Mouse (Mus musculus) lung, embryonic 14.5 days (tissue): Measurements from ENCODE around the gene Cmah. TPM values are rescaled to one million over a fixed set of nuclear protein-coding genes. Genes with fewer than 3 reads are reported as not detected.
A peak's percentile ranks its signal among the peaks of the same experiment; 100 is the strongest.

Experiments used
- ATAC-seq: fragments of 200-750 bp; cut with Nextera tagmentation; 2 replicates; pipeline ENCODE4 v1.8.0; 2017; ENCODE audit warnings: mild to moderate bottlenecking, moderate TSS enrichment, moderate library complexity; ENCODE audit not compliant: insufficient read depth
- DNase-seq: peaks from one replicate; pipeline ENCODE4 v3.0.0-alpha.2; 2015
- H3K27ac ChIP-seq: fragments of 300-500 bp; sonication (generic); 2 replicates; pipeline ENCODE4 v1.5.1; 2014; ENCODE audit warnings: low read depth, mild to moderate bottlenecking, moderate library complexity
- H3K27me3 ChIP-seq: fragments of 300-500 bp; sonication (generic); 2 replicates; pipeline ENCODE4 v1.6.1; 2014; ENCODE audit warnings: low read length, control low read depth; ENCODE audit not compliant: insufficient read depth
- H3K36me3 ChIP-seq: fragments of 300-500 bp; sonication (generic); 2 replicates; pipeline ENCODE4 v1.6.1; 2014; ENCODE audit warnings: control low read depth; ENCODE audit not compliant: insufficient read depth
- H3K4me1 ChIP-seq: fragments of 300-500 bp; sonication (generic); 2 replicates; pipeline ENCODE4 v1.6.1; 2014; ENCODE audit warnings: antibody characterized with exemption, control low read depth; ENCODE audit not compliant: insufficient read depth
- H3K4me2 ChIP-seq: fragments of 300-500 bp; sonication (generic); 2 replicates; pipeline ENCODE4 v1.6.1; 2014; ENCODE audit warnings: mild to moderate bottlenecking
- H3K4me3 ChIP-seq: fragments of 300-500 bp; sonication (generic); 2 replicates; pipeline ENCODE4 v1.5.1; 2014; ENCODE audit warnings: low read depth, low read length
- H3K9ac ChIP-seq: fragments of 300-500 bp; sonication (generic); 2 replicates; pipeline ENCODE4 v1.6.1; 2014
- H3K9me3 ChIP-seq: fragments of 300-500 bp; sonication (generic); 2 replicates; pipeline ENCODE4 v1.6.1; 2016; ENCODE audit warnings: low read depth, low read length, control low read depth
- CTCF ChIP-seq: IDR thresholded peaks from 2 replicates; pipeline ENCODE4 v1.5.1; 2016; ENCODE audit warnings: antibody characterized with exemption, low read depth
- WGBS: fragments of 180-500 bp; shearing (Covaris S2); extraction: QIAGEN DNeasy Blood & Tissue Kit; methylation state at CpG from one replicate; pipeline ENCODE4 v1.1.7; 2014; 5-methylcytosine and 5-hydroxymethylcytosine counted together
- polyA plus RNA-seq: library from polyadenylated mRNA; unstranded; fragments of >200 nt; fragmentation: Nextera tagmentation; extraction: Ambion mirVana; gene quantifications from 2 replicates; pipeline ENCODE4 v1.2.1, GENCODE M21; 2014

The Cmah gene
- polyA plus RNA-seq, 1 experiment from 2014 or later, result 0.74 TPM

DNA sequence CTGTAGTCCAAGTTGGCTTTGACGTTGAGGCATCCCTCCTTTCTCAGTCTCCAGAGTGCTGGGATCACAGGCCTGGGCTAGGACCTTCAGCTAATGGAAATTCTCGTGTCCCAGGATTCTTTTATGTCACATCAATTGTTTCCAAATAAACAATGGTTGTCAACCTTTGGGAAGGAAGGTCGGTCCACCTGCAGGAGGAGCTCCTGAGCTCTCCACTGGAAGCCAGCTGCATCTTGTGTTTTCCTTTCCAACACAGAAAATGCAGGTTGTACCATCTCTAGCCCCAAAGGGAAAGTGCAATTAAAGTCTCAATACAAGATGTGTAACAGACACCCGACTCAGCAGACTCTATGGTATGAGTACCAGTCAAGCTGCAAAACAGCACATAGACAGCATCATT is 21.0 kb upstream of the Cmah start:
- H3K27ac ChIP-seq, result no peak overlapping the region
- ATAC-seq (no peak), DNase-seq (no peak)
- H3K27me3 ChIP-seq, result no peaks in the 10 kb centered on the region
- H3K4me1 ChIP-seq, result no peaks in the 10 kb centered on the region
- WGBS, result 49% methylated on average over 4 of the region's 4 CpGs
- H3K36me3 ChIP-seq, result no peaks in the 10 kb centered on the region
- H3K9ac ChIP-seq, result no peak overlapping the region
- no peak overlapping the region for H3K4me2 ChIP-seq
- no peak overlapping the region for H3K4me3 ChIP-seq
- H3K9me3 ChIP-seq, result no peaks in the 10 kb centered on the region
- peak; percentile 20 for TF ChIP-seq CTCF

DNA sequence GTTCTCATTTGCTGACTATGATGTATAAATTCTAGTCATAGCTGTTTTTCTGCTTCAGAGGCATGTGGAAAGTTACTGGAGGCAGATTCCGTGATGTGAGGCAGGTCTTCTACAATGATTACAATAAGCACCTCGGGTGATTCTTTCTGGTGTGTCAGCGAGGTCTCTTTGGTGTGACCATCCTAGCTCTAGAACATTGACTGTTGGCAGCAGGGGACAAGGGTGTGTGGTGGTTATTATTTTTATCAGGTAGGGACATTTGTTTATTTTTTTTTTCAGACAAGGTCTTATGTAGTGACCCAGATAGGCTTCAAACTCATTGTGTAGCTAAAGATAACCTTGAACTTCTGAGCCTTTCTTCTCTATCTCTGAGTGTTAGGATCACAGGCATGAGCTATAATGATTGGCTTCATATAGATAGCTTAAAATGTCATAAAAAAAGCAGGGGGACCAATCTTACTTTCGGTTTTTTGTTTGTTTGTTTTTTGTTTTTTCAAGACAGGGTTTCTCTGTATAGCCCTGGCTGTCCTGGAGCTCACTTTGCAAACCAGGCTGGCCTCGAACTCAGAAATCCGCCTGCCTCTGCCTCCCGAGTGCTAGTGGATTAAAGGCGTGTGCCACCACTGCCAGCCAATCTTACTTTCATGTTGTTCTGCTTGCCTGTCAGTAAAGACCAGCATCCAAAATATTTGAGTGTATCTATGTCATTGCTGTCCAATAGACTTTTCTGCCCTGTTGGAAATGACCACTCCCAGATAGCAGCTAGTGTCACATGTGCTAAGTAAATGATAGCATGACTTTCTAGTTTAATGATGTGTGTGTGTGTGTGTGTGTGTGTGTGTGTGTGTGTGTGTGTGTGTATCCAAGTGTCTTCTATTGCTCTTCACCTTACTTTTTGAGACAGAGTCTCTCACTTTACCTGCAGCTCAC is 15.9 kb upstream of the Cmah start:
- 82% methylated on average over 8 of the region's 8 CpGs for WGBS
- Histone ChIP-seq H3K27me3 (no peaks in the 10 kb centered on the region), H3K9me3 (no peaks in the 10 kb centered on the region), H3K36me3 (no peaks in the 10 kb centered on the region), H3K27ac (no peak overlapping the region), H3K9ac (no peak overlapping the region), H3K4me1 (no peaks in the 10 kb centered on the region), H3K4me2 (no peak overlapping the region), H3K4me3 (no peak overlapping the region)
- no peak for TF ChIP-seq CTCF
- DNase-seq (no peak), ATAC-seq (no peak)

DNA sequence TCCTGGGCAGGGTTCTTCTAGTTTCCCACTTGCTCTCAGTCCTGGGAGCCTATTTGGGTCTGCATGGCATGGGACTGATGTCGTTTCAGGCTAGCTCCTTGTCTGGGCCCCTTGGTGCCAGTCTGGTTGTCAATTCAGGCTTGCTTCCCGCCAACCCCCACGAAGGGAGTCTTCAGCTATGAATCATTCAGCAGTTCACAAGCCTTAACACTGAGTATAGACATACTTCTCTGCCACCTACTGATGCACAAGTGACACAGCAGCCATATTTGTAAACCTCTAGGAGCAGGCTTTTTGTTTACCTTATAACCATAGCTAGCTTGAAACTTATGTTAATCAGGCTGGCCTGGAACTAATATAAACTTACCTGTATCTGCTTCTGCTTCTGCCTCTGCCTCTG is 10.6 kb upstream of the Cmah start:
- WGBS, result 60% methylated on average over 3 of the region's 3 CpGs
- Histone ChIP-seq H3K36me3 (no peaks in the 10 kb centered on the region), H3K9me3 (no peaks in the 10 kb centered on the region), H3K27ac (no peak overlapping the region), H3K4me3 (no peak overlapping the region), H3K4me1 (no peaks in the 10 kb centered on the region), H3K9ac (no peak overlapping the region), H3K4me2 (no peak overlapping the region), H3K27me3 (no peaks in the 10 kb centered on the region)
- no peak for DNase-seq
- TF ChIP-seq CTCF, result peak; percentile 8; the same call in 1 of the 2 replicates
- ATAC-seq, result no peak

DNA sequence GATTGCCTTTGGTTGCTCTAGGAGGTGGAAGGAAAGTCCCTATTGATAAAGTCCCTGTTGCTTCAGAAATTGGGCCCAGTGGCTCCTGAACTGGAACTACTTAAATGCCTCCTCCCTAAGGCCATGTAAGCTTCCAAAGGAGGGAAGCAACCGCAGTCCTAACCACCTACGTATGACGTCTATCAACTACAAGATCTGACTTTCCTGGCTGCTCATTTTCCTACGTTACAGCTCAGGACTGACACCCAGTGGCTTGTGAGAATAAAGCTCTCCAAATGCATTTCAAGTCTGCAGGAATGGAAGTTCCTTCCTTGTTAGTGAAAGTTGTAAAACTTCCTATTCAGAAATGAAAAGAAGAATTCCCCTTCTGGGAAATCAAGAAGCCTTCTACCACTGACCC is 8.6 kb upstream of the Cmah start:
- ATAC-seq (no peak), DNase-seq (peak; percentile 72)
- H3K9me3 ChIP-seq, result no peaks in the 10 kb centered on the region
- no peak overlapping the region for H3K4me3 ChIP-seq
- H3K4me1 ChIP-seq, result no peaks in the 10 kb centered on the region
- no peak overlapping the region for H3K9ac ChIP-seq
- WGBS, result 13% methylated on average over 4 of the region's 4 CpGs
- no peak overlapping the region for H3K4me2 ChIP-seq
- H3K27ac ChIP-seq, result no peak overlapping the region
- H3K27me3 ChIP-seq, result no peaks in the 10 kb centered on the region
- TF ChIP-seq CTCF, result peak; percentile 63
- H3K36me3 ChIP-seq, result no peaks in the 10 kb centered on the region

DNA sequence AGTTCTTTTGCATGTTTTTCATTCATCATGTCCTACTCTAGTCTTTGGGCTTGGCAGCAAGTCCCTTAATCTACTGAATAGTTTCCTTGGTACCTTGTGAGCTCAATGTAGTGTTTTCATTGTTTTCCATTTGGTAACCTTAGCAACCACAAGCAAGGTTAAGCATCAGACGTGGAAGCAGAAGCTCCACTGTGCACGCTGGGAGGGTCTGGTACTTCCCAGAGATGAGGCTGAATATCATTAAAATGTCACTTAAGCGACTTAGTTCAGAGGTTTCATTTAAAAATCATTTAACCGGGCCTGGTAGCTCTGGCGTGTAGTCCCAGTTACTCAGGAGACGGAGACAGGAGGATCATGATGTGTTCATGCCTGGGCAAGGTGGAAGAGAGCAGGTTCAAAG is 5.9 kb upstream of the Cmah start:
- no peak for TF ChIP-seq CTCF

DNA sequence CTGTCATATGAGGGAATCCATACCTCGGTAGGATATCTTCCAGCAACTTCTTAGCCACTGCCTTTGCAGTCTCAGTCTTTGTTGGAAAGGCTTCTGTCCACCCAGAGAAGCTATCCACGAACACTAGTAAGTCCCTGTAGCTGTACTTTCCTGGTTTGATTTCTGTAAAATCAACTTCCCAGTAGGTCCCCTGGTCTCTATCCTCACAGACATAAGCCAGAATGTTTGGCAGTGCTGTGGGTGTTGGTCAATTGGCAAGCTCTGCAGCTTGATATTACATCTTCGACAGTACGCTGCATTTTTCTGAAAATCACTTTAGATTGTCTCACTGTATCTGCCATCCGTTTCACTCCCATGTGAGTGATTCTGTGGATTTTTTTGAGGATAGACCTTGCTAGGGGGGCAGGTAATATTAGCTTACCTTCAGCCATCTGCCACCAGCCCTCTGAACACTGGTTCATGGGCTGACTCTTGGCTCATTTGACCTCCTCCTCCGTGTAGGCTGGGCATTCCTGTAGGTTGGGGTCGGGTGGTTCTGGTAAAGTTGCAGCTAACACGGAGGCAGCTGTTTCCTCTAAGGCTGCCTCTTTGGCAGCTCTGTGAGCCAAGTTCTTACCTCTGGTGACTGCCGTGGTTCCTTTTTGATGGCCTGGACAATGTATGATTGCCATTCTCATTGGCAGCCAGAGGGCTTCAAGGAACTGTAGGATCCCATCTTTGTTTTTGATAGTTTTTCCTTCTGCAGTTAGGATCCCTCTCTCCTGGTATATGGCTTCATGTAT is 1.0 kb downstream of the Cmah start:
- Histone ChIP-seq H3K27ac (no peak overlapping the region), H3K27me3 (no peaks in the 10 kb centered on the region), H3K9ac (no peak overlapping the region), H3K9me3 (no peaks in the 10 kb centered on the region), H3K36me3 (no peaks in the 10 kb centered on the region), H3K4me3 (no peak overlapping the region), H3K4me1 (no peaks in the 10 kb centered on the region), H3K4me2 (no peak overlapping the region)
- DNase-seq, result no peak
- ATAC-seq, result no peak
- 72% methylated on average over 9 of the region's 9 CpGs for WGBS
- TF ChIP-seq CTCF, result no peak

More for the DNA sequence above, 5.9 kb upstream of the Cmah start:
- Histone ChIP-seq H3K4me1 (no peaks in the 10 kb centered on the region), H3K9me3 (no peaks in the 10 kb centered on the region), H3K9ac (no peak overlapping the region), H3K27ac (no peak overlapping the region), H3K27me3 (no peaks in the 10 kb centered on the region), H3K4me2 (no peak overlapping the region), H3K4me3 (no peak overlapping the region), H3K36me3 (no peaks in the 10 kb centered on the region)
- ATAC-seq, result no peak
- 71% methylated on average over 6 of the region's 6 CpGs for WGBS
- DNase-seq, result no peak

DNA sequence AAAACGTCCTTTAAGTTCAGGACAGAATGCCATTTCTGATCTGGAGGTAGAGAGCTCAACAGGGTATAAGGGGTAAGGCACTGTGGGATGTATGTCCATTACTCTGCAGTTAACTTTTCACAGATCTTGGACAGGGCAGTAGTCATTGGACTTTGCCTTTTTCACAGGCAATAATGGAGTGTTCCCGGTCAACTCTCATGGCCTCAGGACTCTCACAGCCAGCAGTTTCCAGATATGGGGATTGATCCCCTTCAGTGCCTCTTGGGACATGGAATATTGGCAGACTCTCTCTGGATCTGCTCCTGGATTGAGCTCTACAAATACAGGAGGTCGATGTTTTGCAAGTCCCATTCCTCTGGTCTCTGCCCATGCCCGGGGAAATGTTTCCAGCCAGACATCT is 2.9 kb downstream of the Cmah start:
- no peak for TF ChIP-seq CTCF
- H3K27ac ChIP-seq, result no peak overlapping the region
- no peak overlapping the region for H3K4me3 ChIP-seq
- H3K27me3 ChIP-seq, result no peaks in the 10 kb centered on the region
- DNase-seq (no peak), ATAC-seq (no peak)
- no peaks in the 10 kb centered on the region for H3K9me3 ChIP-seq
- H3K9ac ChIP-seq, result no peak overlapping the region
- no peak overlapping the region for H3K4me2 ChIP-seq
- WGBS, result 73% methylated on average over 4 of the region's 4 CpGs
- H3K36me3 ChIP-seq, result no peaks in the 10 kb centered on the region
- H3K4me1 ChIP-seq, result no peaks in the 10 kb centered on the region
